Mouse (Mus musculus) heart, postnatal 0 days (tissue): ENCODE data around the gene Tet3.

Source experiments
- CTCF ChIP-seq: IDR thresholded peaks from 2 replicates; pipeline ENCODE4 v1.5.1; 2016; ENCODE audit warnings: antibody characterized with exemption, control low read depth, low read depth
- EP300 ChIP-seq: IDR thresholded peaks from 2 replicates; pipeline ENCODE4 v1.6.1; 2016; ENCODE audit warnings: antibody characterized with exemption, low read depth

- TF ChIP-seq EP300 (peak; percentile 69; the same call in 1 of the 2 replicates), CTCF (no peak)
Measured at GRCm38 (mm10) chr6:83506258-83507167, 47.6 kb upstream of the Tet3 start, which contains the start of gene Dguok.
